13 mouse cellular contexts compared by ENCODE assay signal in the genomic region with DNA sequence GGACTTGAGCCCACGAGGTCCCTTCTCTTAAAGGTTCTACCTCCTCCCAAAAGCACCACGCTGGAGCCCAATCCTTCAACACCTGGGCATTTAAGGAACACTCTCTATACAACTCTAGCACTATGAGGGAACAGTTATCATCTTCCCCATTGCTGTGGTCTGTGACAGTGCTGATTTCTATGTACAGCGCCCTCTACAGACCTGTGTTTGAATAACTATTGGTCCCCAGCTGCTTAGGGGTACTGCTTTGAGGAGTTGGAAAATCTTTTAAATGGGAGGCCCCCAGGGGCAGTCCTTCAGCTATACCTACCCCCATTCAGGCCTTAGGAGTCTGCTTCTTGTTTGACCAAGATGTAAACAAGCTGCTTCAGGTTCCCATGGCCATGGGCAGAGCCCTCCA. TPM values are rescaled to one million over a fixed set of nuclear protein-coding genes. Genes with fewer than 3 reads are reported as not detected.
DNase-seq lines count a peak whose midpoint lies in the region; ATAC-seq and TF ChIP-seq lines count a peak whose summit lies in the region.
"Had no signal": no experiment of that assay in that cellular context is flagged by ENCODE, and none has a peak within 500 bp of the region (broad histone marks: within the 10 kb centered on the region; RNA-seq: fewer than 3 reads in every experiment).

No protein-coding gene starts in this region.

- no peaks in the 10 kb centered on the region for H3K36me3 ChIP-seq in heart, embryonic 11.5 days (ENCODE audit: control insufficient read depth, insufficient read depth, low read length)
- no peaks in the 10 kb centered on the region for H3K36me3 ChIP-seq in testis, adult 2 months (ENCODE audit: control insufficient read depth, insufficient read depth, low read length)
- no peaks in the 10 kb centered on the region for H3K36me3 ChIP-seq in stomach, postnatal 0 days (ENCODE audit: control insufficient read depth, insufficient read depth, low read length)
- no peaks in the 10 kb centered on the region for H3K36me3 ChIP-seq in kidney, embryonic 15.5 days
- H3K36me3 ChIP-seq: forebrain, embryonic 10.5 days had no signal

- ATAC-seq in heart, embryonic 11.5 days (replicated peaks; ENCODE audit: insufficient number of reproducible peaks, low FRiP score, low TSS enrichment): no peak
- ATAC-seq in common myeloid progenitor, adult 5-6 weeks (replicated peaks; ENCODE audit: low read depth, poor library complexity, severe bottlenecking): peak; percentile 40
- ATAC-seq in stomach, postnatal 0 days (ENCODE audit: low FRiP score, low TSS enrichment): no peak
- no peak for ATAC-seq in kidney, embryonic 15.5 days (replicated peaks; ENCODE audit: low FRiP score)

- DNase-seq in heart, adult 11 months: peak; percentile 66
- DNase-seq in testis, postnatal 10 days (ENCODE audit: low spot score): no peak
- DNase-seq in stomach, postnatal 0 days (ENCODE audit: low spot score): no peak
- no peak for DNase-seq in kidney, adult 18-20 months
- DNase-seq: cerebellum, adult 18-20 months; heart, postnatal 14 days; layer of hippocampus, adult 9-11 months had no signal

- no peak for TF ChIP-seq EP300 in stomach, postnatal 0 days (optimal IDR thresholded peaks at IDR 0.05)

- H3K9ac ChIP-seq in heart, embryonic 11.5 days (ENCODE audit: low read depth, low read length): no peak overlapping the region
- H3K9ac ChIP-seq in stomach, postnatal 0 days (ENCODE audit: low read length): no peak overlapping the region
- no peak overlapping the region for H3K9ac ChIP-seq in kidney, embryonic 15.5 days

- no peak for TF ChIP-seq POLR2A in testis, adult 2 months (IDR thresholded peaks at IDR 0.05; ENCODE audit: control insufficient read depth, low read depth, low read length)

- H3K27ac ChIP-seq in heart, embryonic 11.5 days (ENCODE audit: low read depth, low read length): no peak overlapping the region
- H3K27ac ChIP-seq in testis, adult 2 months (ENCODE audit: control insufficient read depth, insufficient read depth, low read depth, low read length): no peak overlapping the region
- H3K27ac ChIP-seq in stomach, postnatal 0 days (replicated peaks): no peak overlapping the region
- H3K27ac ChIP-seq in kidney, embryonic 15.5 days: no peak overlapping the region
- H3K27ac ChIP-seq: forebrain, embryonic 10.5 days had no signal

- WGBS in heart, embryonic 11.5 days (ENCODE audit: insufficient replicate concordance): 60% methylated on average over 3 of the region's 3 CpGs
- 63% methylated on average over 3 of the region's 3 CpGs for WGBS in stomach, postnatal 0 days
- 58% methylated on average over 3 of the region's 3 CpGs for WGBS in kidney, embryonic 15.5 days

- no peaks in the 10 kb centered on the region for H3K27me3 ChIP-seq in heart, embryonic 11.5 days (ENCODE audit: control insufficient read depth, insufficient read depth, low read length)
- H3K27me3 ChIP-seq in testis, adult 2 months (ENCODE audit: control insufficient read depth, insufficient read depth, low read length): no peaks in the 10 kb centered on the region
- H3K27me3 ChIP-seq in stomach, postnatal 0 days (ENCODE audit: control insufficient read depth, insufficient read depth, low read length): no peaks in the 10 kb centered on the region
- no peaks in the 10 kb centered on the region for H3K27me3 ChIP-seq in kidney, embryonic 15.5 days

- no peak overlapping the region for H3K4me3 ChIP-seq in heart, embryonic 11.5 days (ENCODE audit: low read depth, low read length)
- no peak overlapping the region for H3K4me3 ChIP-seq in testis, adult 2 months (ENCODE audit: control insufficient read depth, low read depth, low read length)
- no peak overlapping the region for H3K4me3 ChIP-seq in stomach, postnatal 0 days (ENCODE audit: low read depth, low read length)
- no peak overlapping the region for H3K4me3 ChIP-seq in kidney, embryonic 15.5 days (replicated peaks)
- H3K4me3 ChIP-seq: forebrain, embryonic 10.5 days had no signal

- no peaks in the 10 kb centered on the region for H3K9me3 ChIP-seq in heart, embryonic 11.5 days (replicated peaks; ENCODE audit: control insufficient read depth, low read length)
- H3K9me3 ChIP-seq in stomach, postnatal 0 days (ENCODE audit: control insufficient read depth, low read length): no peaks in the 10 kb centered on the region
- no peaks in the 10 kb centered on the region for H3K9me3 ChIP-seq in kidney, embryonic 15.5 days (replicated peaks)
- H3K9me3 ChIP-seq: forebrain, embryonic 10.5 days had no signal

- peaks cover 9% of the 10 kb centered on the region for H3K4me1 ChIP-seq in heart, embryonic 11.5 days (ENCODE audit: control insufficient read depth, insufficient read depth, low read length)
- peaks cover 9% of the 10 kb centered on the region for H3K4me1 ChIP-seq in testis, adult 2 months (ENCODE audit: control insufficient read depth, insufficient read depth, low read length)
- H3K4me1 ChIP-seq in stomach, postnatal 0 days (replicated peaks; ENCODE audit: control insufficient read depth, insufficient read depth): no peaks in the 10 kb centered on the region
- H3K4me1 ChIP-seq in kidney, embryonic 15.5 days: 0 out of 2 replicates have a peak, but pooled peaks cover 2% of the 10 kb centered on the region

- peak; percentile 16; the same call in 1 of the 2 replicates for TF ChIP-seq CTCF in testis, adult 2 months (IDR thresholded peaks at IDR 0.05; ENCODE audit: control insufficient read depth, insufficient read depth, insufficient replicate concordance, low read depth, low read length)
- peak; percentile 45 for TF ChIP-seq CTCF in stomach, postnatal 0 days (IDR thresholded peaks at IDR 0.05; ENCODE audit: low read depth)

- H3K4me2 ChIP-seq in heart, embryonic 11.5 days: no peak overlapping the region
- H3K4me2 ChIP-seq in stomach, postnatal 0 days (replicated peaks; ENCODE audit: low read depth): no peak overlapping the region
- no peak overlapping the region for H3K4me2 ChIP-seq in kidney, embryonic 15.5 days

RNA-seq across cellular contexts. Expression of gene E330021D16Rik, which starts 5.7 kb away (rescaled TPM):
- not detected in 2 replicates for polyA plus RNA-seq in heart, embryonic 11.5 days (2014; fragmentation: Nextera tagmentation; extraction: Ambion mirVana)
- polyA plus RNA-seq in testis, adult 2 months (2012; rRNA removed): 0.12 and 0.28 TPM in 2 replicates
- total RNA-seq in common myeloid progenitor, adult 5-6 weeks (2017): not detected in 2 replicates
- polyA plus RNA-seq in stomach, postnatal 0 days (2015; fragmentation: Nextera tagmentation; extraction: Ambion mirVana): 0.05 TPM in 1 of 2 replicates, not detected in the other
- polyA plus RNA-seq in kidney, embryonic 15.5 days (2015; fragmentation: Nextera tagmentation; extraction: Ambion mirVana): 1.4 and 2.0 TPM in 2 replicates
- total RNA-seq: heart, postnatal 14 days had no signal
- polyA plus RNA-seq: forebrain, embryonic 10.5 days; neural tube, embryonic 14.5 days had no signal
